Mouse (Mus musculus): ENCODE measurements at regions not wholly inside any gene's neighbourhood (a gene's known extent, or its start where the extent isn't known, plus 50 kb on each side); places are given as distances from the start of the nearest gene placed in this dataset.

GRCm38 (mm10) chr12:73412500-73412899, 125.9 kb downstream of the Slc38a6 start:
- H3K36me3 ChIP-seq (ENCODE audit: insufficient read depth), result no peaks in the 10 kb centered on the region
- DNase-seq (no peak), ATAC-seq (no peak)

GRCm38 (mm10) chr12:73410924-73411323, 124.3 kb downstream of the Slc38a6 start:
- H3K9ac ChIP-seq, result no peak overlapping the region
- H3K36me3 ChIP-seq (ENCODE audit: insufficient read depth), result no peaks in the 10 kb centered on the region
- H3K27ac ChIP-seq (ENCODE audit: low read depth, low read length), result no peak overlapping the region
- TF ChIP-seq CTCF (IDR thresholded peaks at IDR 0.05; ENCODE audit: low read depth), result no peak
- WGBS, result 52% methylated on average over 7 of the region's 7 CpGs
- no peaks in the 10 kb centered on the region for H3K9me3 ChIP-seq (ENCODE audit: low read length)
- no peak overlapping the region for H3K4me2 ChIP-seq (ENCODE audit: low read depth)
- ATAC-seq (no peak), DNase-seq (no peak)
- no peak overlapping the region for H3K4me3 ChIP-seq (ENCODE audit: low read depth, low read length)
- H3K4me1 ChIP-seq (ENCODE audit: insufficient read depth), result no peaks in the 10 kb centered on the region
- no peaks in the 10 kb centered on the region for H3K27me3 ChIP-seq (ENCODE audit: insufficient read depth, low read length)

More at GRCm38 (mm10) chr12:73412500-73412899, 125.9 kb downstream of the Slc38a6 start:
- no peak overlapping the region for H3K9ac ChIP-seq
- H3K4me2 ChIP-seq (ENCODE audit: low read depth), result no peak overlapping the region
- 87% methylated on average over 4 of the region's 4 CpGs for WGBS
- no peak for TF ChIP-seq CTCF (IDR thresholded peaks at IDR 0.05; ENCODE audit: low read depth)
- no peaks in the 10 kb centered on the region for H3K4me1 ChIP-seq (ENCODE audit: insufficient read depth)
- no peaks in the 10 kb centered on the region for H3K27me3 ChIP-seq (ENCODE audit: insufficient read depth, low read length)
- H3K4me3 ChIP-seq (ENCODE audit: low read depth, low read length), result no peak overlapping the region
- H3K9me3 ChIP-seq (ENCODE audit: low read length), result no peaks in the 10 kb centered on the region
- H3K27ac ChIP-seq (ENCODE audit: low read depth, low read length), result no peak overlapping the region

GRCm38 (mm10) chr12:73409481-73410085, 123.0 kb downstream of the Slc38a6 start:
- no peak for TF ChIP-seq CTCF (IDR thresholded peaks at IDR 0.05; ENCODE audit: low read depth)
- H3K4me2 ChIP-seq (ENCODE audit: low read depth), result no peak overlapping the region
- no peaks in the 10 kb centered on the region for H3K27me3 ChIP-seq (ENCODE audit: insufficient read depth, low read length)
- no peaks in the 10 kb centered on the region for H3K9me3 ChIP-seq (ENCODE audit: low read length)
- H3K36me3 ChIP-seq (ENCODE audit: insufficient read depth), result no peaks in the 10 kb centered on the region
- ATAC-seq, result no peak; the same call in 1 of the 2 replicates
- H3K27ac ChIP-seq (ENCODE audit: low read depth, low read length), result no peak overlapping the region
- H3K4me1 ChIP-seq (ENCODE audit: insufficient read depth), result no peaks in the 10 kb centered on the region
- no peak overlapping the region for H3K4me3 ChIP-seq (ENCODE audit: low read depth, low read length)
- H3K9ac ChIP-seq, result no peak overlapping the region
- no peak for DNase-seq
- WGBS, result 60% methylated on average over 4 of the region's 4 CpGs

GRCm38 (mm10) chr12:73408614-73409013, 122.0 kb downstream of the Slc38a6 start:
- H3K9ac ChIP-seq, result no peak overlapping the region
- DNase-seq, result no peak
- H3K27ac ChIP-seq (ENCODE audit: low read depth, low read length), result no peak overlapping the region
- H3K27me3 ChIP-seq (ENCODE audit: insufficient read depth, low read length), result no peaks in the 10 kb centered on the region
- TF ChIP-seq CTCF (IDR thresholded peaks at IDR 0.05; ENCODE audit: low read depth), result no peak
- H3K36me3 ChIP-seq (ENCODE audit: insufficient read depth), result no peaks in the 10 kb centered on the region
- WGBS, result 75% methylated on average over 7 of the region's 7 CpGs
- ATAC-seq, result no peak
- no peaks in the 10 kb centered on the region for H3K4me1 ChIP-seq (ENCODE audit: insufficient read depth)
- no peak overlapping the region for H3K4me2 ChIP-seq (ENCODE audit: low read depth)
- no peak overlapping the region for H3K4me3 ChIP-seq (ENCODE audit: low read depth, low read length)
- H3K9me3 ChIP-seq (ENCODE audit: low read length), result no peaks in the 10 kb centered on the region

- DNase-seq (no peak), ATAC-seq (no peak)
- Histone ChIP-seq H3K9ac (no peak overlapping the region), H3K4me1 (ENCODE audit: insufficient read depth) (no peaks in the 10 kb centered on the region), H3K36me3 (ENCODE audit: insufficient read depth) (no peaks in the 10 kb centered on the region), H3K27ac (ENCODE audit: low read depth, low read length) (no peak overlapping the region), H3K27me3 (ENCODE audit: insufficient read depth, low read length) (no peaks in the 10 kb centered on the region), H3K4me2 (ENCODE audit: low read depth) (no peak overlapping the region), H3K9me3 (ENCODE audit: low read length) (no peaks in the 10 kb centered on the region), H3K4me3 (ENCODE audit: low read depth, low read length) (no peak overlapping the region)
- 78% methylated on average over 11 of the region's 11 CpGs for WGBS
- TF ChIP-seq CTCF (IDR thresholded peaks at IDR 0.05; ENCODE audit: low read depth), result no peak
These were observed 121.6 kb downstream of the Slc38a6 start for GRCm38 (mm10) chr12:73408165-73408564.

- no peaks in the 10 kb centered on the region for H3K36me3 ChIP-seq (ENCODE audit: insufficient read depth)
- no peak overlapping the region for H3K27ac ChIP-seq (ENCODE audit: low read depth, low read length)
- DNase-seq (no peak), ATAC-seq (no peak)
- H3K9ac ChIP-seq, result no peak overlapping the region
- H3K4me1 ChIP-seq (ENCODE audit: insufficient read depth), result no peaks in the 10 kb centered on the region
- TF ChIP-seq CTCF (IDR thresholded peaks at IDR 0.05; ENCODE audit: low read depth), result no peak
- H3K4me2 ChIP-seq (ENCODE audit: low read depth), result no peak overlapping the region
- no peak overlapping the region for H3K4me3 ChIP-seq (ENCODE audit: low read depth, low read length)
- H3K9me3 ChIP-seq (ENCODE audit: low read length), result no peaks in the 10 kb centered on the region
- 90% methylated on average over 8 of the region's 8 CpGs for WGBS
- H3K27me3 ChIP-seq (ENCODE audit: insufficient read depth, low read length), result no peaks in the 10 kb centered on the region
These were observed 120.0 kb downstream of the Slc38a6 start for GRCm38 (mm10) chr12:73406556-73407087.

- Histone ChIP-seq H3K4me3 (ENCODE audit: low read depth, low read length) (no peak overlapping the region), H3K4me2 (ENCODE audit: low read depth) (no peak overlapping the region), H3K4me1 (ENCODE audit: insufficient read depth) (no peaks in the 10 kb centered on the region), H3K27ac (ENCODE audit: low read depth, low read length) (no peak overlapping the region), H3K36me3 (ENCODE audit: insufficient read depth) (no peaks in the 10 kb centered on the region), H3K9me3 (ENCODE audit: low read length) (no peaks in the 10 kb centered on the region), H3K27me3 (ENCODE audit: insufficient read depth, low read length) (no peaks in the 10 kb centered on the region), H3K9ac (no peak overlapping the region)
- WGBS, result 69% methylated on average over 9 of the region's 9 CpGs
- DNase-seq, result no peak
- TF ChIP-seq CTCF (IDR thresholded peaks at IDR 0.05; ENCODE audit: low read depth), result no peak
- ATAC-seq, result no peak
These were observed 119.0 kb downstream of the Slc38a6 start for GRCm38 (mm10) chr12:73405583-73405982.

Data from forebrain, postnatal 0 days (tissue).